Mouse (Mus musculus): ENCODE data around the gene Prune2. TPM values are rescaled to one million over a fixed set of nuclear protein-coding genes. Genes with fewer than 3 reads are reported as not detected.

Prune2 gene
- polyA plus RNA-seq, 1 experiment = 14.3 TPM

DNA sequence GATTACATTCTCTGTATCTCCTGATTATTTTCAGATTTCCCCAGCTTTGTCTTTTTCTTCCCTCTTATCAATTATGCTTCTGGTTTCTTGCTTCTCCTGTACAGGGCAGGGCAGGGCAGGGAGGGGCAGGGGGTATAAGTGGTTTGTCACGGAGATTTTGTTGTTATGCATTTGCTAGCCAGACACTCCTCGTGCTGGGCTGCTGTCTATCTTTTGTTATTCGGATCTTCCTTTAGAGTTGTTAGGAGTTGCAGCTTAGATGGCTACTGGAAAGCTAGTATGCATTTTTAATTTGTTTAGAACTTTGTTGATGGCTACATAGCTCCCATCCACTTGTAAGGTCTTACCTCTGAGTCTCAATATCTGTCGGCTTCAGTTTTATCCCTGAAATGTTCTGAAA is 91.0 kb downstream of the Prune2 start:
- Histone ChIP-seq H3K4me3 (ENCODE audit: insufficient read depth, low read depth, low read length) (no peak overlapping the region), H3K27ac (replicated peaks; ENCODE audit: low read depth, low read length) (no peak overlapping the region), H3K4me1 (ENCODE audit: control insufficient read depth, insufficient read depth, insufficient read length, low read length) (no peaks in the 10 kb centered on the region)

DNA sequence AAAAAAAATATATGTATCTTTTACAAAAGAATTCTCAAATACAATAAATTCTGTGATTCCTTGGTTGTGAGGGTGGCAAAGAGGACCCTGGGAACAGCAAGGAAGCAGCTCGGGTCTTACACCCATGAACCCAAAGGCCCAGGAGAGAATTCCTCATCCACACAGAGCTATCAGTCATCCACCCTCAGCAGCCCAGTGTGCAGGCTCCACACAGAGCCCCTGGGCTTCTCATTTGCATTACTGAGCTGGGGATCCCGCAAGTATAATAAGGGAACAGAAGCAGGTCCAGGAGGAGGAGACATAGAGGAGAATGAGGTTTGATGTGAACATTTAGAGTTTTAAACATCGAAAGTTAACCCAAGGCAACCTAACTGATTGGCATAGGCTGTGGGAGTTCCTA is 100.0 kb downstream of the Prune2 start:
- Histone ChIP-seq H3K27ac (replicated peaks; ENCODE audit: low read depth, low read length) (no peak overlapping the region), H3K4me3 (ENCODE audit: insufficient read depth, low read depth, low read length) (no peak overlapping the region), H3K4me1 (ENCODE audit: control insufficient read depth, insufficient read depth, insufficient read length, low read length) (no peaks in the 10 kb centered on the region)

DNA sequence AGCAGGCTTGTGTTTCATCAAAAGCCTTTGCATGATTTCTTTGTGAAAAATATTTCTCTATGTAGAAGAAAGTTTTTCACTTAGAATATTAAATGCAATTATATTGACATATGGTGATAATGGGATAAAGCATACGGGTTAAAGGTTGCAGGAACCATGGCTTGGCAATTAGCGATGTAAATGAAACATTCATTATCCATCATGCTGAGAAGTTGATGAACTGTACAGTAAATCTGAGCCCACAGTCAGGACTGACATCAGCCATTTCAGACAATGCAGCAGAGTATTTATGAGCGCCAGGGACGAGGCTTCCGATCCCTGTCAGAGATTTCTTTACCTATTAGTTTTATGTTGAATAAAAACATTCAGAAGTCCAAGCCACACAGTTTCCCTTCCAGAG is 104.2 kb downstream of the Prune2 start:
- no peak overlapping the region for H3K4me3 ChIP-seq (ENCODE audit: insufficient read depth, low read depth, low read length)

DNA sequence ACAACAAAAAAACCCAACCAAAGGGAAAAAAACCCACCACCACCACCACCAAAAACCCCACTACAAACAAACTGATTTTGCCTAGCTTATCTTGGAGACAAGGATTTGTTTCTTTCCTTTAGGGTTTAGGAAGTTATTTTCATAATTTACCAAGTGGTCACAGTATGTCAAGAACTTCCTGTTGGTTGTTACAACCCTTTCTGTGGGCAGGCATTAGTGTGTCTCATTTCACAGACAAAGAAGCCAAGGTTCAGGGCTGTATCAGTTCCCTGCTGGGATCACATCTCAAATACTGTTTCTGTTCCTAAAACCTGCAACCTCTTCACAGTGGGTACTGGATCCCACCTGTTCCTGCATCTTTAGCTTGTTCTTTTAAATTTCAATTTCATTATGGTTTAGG is 108.5 kb downstream of the Prune2 start:
- no peaks in the 10 kb centered on the region for H3K4me1 ChIP-seq (ENCODE audit: control insufficient read depth, insufficient read depth, insufficient read length, low read length)
- no peak overlapping the region for H3K27ac ChIP-seq (replicated peaks; ENCODE audit: low read depth, low read length)
- H3K4me3 ChIP-seq (ENCODE audit: insufficient read depth, low read depth, low read length) = no peak overlapping the region

More for the DNA sequence above, 104.2 kb downstream of the Prune2 start:
- Histone ChIP-seq H3K27ac (replicated peaks; ENCODE audit: low read depth, low read length) (no peak overlapping the region), H3K4me1 (ENCODE audit: control insufficient read depth, insufficient read depth, insufficient read length, low read length) (no peaks in the 10 kb centered on the region)

DNA sequence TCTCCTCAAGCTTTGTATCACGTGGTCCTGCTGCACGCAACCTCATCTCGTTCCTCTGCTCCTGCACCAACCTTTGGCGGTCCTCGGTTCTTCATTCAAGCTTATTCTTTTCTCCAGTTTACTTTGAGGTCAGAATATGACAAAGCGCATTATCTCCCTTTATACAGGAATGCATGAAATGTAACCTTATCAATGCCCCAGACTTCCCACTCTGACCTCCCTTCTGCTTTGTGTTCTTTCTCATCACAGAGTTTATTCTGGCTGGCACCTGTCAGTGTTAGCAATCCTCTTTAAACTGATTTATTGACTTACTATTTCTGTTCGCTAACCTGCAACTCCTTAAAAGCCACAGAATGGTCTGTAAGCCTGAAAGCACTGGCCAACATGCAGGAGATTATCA is 113.1 kb downstream of the Prune2 start:
- Histone ChIP-seq H3K4me1 (ENCODE audit: control insufficient read depth, insufficient read depth, insufficient read length, low read length) (no peaks in the 10 kb centered on the region), H3K4me3 (ENCODE audit: insufficient read depth, low read depth, low read length) (no peak overlapping the region), H3K27ac (replicated peaks; ENCODE audit: low read depth, low read length) (no peak overlapping the region)

DNA sequence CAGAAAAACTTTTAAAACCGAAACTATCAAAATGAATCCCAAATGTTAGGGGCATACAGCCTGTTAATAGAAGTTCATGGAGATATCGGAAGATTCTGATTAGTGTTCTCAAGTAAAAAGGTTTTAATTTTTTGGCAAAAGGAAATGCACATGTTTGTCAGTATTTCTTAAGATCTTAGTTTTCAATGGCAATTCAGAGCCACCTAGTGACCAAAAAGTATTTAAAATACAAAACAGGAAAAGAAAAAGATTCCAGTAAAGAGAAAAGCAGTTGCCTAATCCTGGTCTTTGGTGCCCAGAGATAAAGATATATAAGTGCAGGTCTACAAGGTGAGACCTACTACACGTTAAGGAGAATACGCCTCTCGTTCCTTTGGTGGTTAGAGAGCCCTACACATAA is 115.3 kb downstream of the Prune2 start:
- H3K4me1 ChIP-seq (ENCODE audit: control insufficient read depth, insufficient read depth, insufficient read length, low read length) = no peaks in the 10 kb centered on the region
- H3K4me3 ChIP-seq (ENCODE audit: insufficient read depth, low read depth, low read length) = no peak overlapping the region

DNA sequence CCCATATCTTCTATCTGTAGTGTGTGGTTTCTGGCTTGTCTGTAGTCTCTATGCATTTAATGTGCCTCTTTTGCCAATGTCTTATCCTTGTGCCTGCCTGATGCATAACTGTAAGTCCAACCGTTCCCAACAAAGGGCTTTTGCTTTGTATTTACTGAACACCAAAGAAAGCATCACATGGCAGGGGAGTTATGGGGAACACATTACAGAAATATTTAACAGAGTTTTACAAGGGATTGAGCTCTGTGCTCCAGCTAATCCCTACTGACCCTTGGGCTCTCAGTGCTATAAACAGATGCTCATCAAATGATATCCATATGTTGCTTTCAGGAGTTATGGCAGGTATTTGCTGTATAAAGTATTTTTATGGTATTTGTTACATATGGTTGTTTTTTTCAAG is 116.3 kb downstream of the Prune2 start:
- no peaks in the 10 kb centered on the region for H3K4me1 ChIP-seq (ENCODE audit: control insufficient read depth, insufficient read depth, insufficient read length, low read length)
- H3K4me3 ChIP-seq (ENCODE audit: insufficient read depth, low read depth, low read length) = no peak overlapping the region
- no peak overlapping the region for H3K27ac ChIP-seq (replicated peaks; ENCODE audit: low read depth, low read length)

More for the DNA sequence above, 115.3 kb downstream of the Prune2 start:
- no peak overlapping the region for H3K27ac ChIP-seq (replicated peaks; ENCODE audit: low read depth, low read length)

DNA sequence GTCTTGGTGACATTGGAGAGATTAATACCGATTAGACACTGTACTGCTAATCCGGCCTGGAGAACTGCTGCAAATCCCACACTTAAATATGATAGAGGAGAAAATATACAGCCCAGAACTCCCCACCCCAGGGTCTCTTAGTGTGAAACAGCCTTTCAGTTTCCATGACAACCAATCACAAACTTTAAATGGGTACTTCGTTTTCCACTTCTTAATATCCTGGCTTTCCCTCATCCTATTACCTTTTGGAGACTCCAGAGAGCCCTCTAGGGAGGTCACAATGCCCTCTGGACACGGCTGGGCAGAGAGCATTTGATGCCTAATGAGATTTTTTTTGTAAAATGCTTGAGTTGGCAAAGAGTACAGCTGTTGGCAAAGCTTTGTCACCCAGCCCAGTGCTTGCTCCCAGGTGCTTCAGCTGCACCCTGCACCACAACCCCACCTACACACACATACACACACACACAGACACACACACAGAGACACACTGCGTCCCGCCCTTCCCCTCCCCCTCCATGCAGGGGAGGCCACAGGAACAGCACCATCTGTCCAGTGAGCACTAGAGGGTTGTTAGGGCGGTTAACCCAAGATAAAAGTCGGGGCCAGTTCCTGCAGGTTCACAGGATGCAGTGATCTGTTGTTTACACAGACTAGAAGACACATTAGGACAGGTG is 122.9 kb downstream of the Prune2 start:
- no peak overlapping the region for H3K27ac ChIP-seq (replicated peaks; ENCODE audit: low read depth, low read length)
- no peak overlapping the region for H3K4me3 ChIP-seq (ENCODE audit: insufficient read depth, low read depth, low read length)
- H3K4me1 ChIP-seq (ENCODE audit: control insufficient read depth, insufficient read depth, insufficient read length, low read length) = no peaks in the 10 kb centered on the region

DNA sequence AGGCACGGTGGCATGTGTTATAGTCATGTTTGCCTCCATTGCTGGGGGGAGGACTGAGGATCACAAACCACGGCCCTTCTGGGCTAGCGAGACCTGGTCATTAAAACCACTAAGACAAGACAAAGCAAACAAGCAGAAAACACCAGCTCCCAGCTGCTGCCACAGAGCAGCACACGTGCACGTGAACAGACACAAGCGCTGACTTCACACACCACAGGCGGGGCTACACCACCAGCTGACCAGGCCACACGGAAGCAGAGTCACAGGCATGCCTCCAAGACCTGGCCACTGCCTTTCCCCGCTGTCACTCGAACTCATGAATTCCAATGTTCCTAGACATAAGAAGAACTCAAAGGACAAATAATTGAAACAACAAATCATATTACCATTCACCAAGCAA is 125.5 kb downstream of the Prune2 start:
- Histone ChIP-seq H3K4me3 (ENCODE audit: insufficient read depth, low read depth, low read length) (no peak overlapping the region), H3K27ac (replicated peaks; ENCODE audit: low read depth, low read length) (no peak overlapping the region), H3K4me1 (ENCODE audit: control insufficient read depth, insufficient read depth, insufficient read length, low read length) (no peaks in the 10 kb centered on the region)

DNA sequence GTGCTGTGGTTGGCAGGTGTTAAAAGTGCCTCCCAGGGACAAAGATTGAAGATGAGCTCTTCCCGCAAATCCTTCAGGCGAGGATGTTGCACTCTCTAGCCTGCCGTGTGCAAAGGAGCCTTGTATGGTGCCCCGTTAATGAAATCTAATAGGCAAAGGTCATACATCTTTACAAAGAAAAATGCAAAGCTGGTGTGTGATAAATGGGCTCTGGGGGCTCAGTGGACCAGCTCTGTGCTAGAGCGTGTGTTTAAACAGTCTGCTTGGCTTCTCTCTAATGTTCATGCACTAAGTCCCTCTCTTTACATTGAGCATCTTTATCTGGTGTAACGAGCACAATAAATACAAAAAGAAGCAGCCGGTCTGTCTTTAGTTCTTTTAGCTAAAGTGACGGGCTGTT is 138.1 kb downstream of the Prune2 start:
- H3K4me3 ChIP-seq (ENCODE audit: insufficient read depth, low read depth, low read length) = no peak overlapping the region
- H3K4me1 ChIP-seq (ENCODE audit: control insufficient read depth, insufficient read depth, insufficient read length, low read length) = no peaks in the 10 kb centered on the region
- no peak overlapping the region for H3K27ac ChIP-seq (replicated peaks; ENCODE audit: low read depth, low read length)

DNA sequence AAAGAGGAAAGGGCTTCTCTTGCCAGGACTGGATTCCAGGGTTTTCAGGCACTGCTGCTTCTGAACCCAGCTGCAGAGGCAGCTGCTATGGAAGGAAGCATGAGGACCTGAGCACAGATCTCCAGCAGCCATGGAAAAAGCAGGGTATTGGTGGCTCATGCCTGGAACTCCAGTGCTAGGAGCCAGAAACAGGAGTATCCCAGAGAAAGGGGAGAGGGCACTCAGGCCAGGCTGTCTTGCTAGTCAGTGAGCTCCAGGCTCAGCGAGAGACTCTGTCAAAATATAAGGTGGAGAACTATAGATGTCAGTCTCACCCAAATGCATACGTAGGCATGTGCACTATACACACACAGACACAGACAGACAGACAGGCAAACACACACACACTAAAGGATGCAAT is 140.4 kb downstream of the Prune2 start:
- no peaks in the 10 kb centered on the region for H3K4me1 ChIP-seq (ENCODE audit: control insufficient read depth, insufficient read depth, insufficient read length, low read length)
- no peak overlapping the region for H3K27ac ChIP-seq (replicated peaks; ENCODE audit: low read depth, low read length)
- H3K4me3 ChIP-seq (ENCODE audit: insufficient read depth, low read depth, low read length) = no peak overlapping the region

DNA sequence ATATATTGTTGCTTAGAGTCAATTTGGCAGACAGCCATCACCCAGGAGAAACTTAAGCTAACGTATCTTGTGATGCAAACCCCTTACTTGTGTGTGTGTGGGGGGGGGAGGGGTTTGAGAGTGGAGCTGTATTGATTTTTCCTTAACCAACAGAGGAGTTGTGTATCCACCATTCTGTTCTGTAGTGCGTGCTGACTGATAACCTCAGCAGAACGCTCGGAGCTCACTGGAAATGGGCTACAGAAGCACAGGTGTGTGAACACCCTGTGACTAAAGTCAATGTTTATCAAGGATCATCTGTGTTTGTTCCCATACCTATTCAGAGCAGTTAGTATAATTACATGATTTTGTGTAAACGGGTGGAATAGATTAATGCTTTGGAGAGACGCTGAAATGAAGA is 141.3 kb downstream of the Prune2 start:
- Histone ChIP-seq H3K4me1 (ENCODE audit: control insufficient read depth, insufficient read depth, insufficient read length, low read length) (no peaks in the 10 kb centered on the region), H3K27ac (replicated peaks; ENCODE audit: low read depth, low read length) (no peak overlapping the region), H3K4me3 (ENCODE audit: insufficient read depth, low read depth, low read length) (no peak overlapping the region)

DNA sequence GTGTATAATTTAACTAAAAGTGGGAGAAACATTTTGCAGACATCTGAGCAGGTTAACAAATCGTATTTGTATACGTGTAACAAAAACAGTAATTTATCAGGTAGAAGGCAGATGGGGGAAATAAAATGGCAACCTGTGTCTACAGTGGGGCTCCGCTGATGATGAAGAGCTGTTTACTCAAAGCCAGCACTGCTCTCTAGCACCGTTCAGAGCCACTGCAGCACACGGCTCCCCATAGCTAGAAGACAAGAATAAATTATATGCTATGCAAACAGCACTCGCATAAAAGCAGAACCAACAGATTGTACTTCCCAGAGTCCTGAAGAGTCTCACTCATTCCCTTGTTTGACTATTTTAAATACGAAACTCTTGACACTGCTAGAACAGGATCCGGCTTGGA is 152.9 kb downstream of the Prune2 start:
- no peaks in the 10 kb centered on the region for H3K4me1 ChIP-seq (ENCODE audit: control insufficient read depth, insufficient read depth, insufficient read length, low read length)
- H3K4me3 ChIP-seq (ENCODE audit: insufficient read depth, low read depth, low read length) = no peak overlapping the region
- no peak overlapping the region for H3K27ac ChIP-seq (replicated peaks; ENCODE audit: low read depth, low read length)

DNA sequence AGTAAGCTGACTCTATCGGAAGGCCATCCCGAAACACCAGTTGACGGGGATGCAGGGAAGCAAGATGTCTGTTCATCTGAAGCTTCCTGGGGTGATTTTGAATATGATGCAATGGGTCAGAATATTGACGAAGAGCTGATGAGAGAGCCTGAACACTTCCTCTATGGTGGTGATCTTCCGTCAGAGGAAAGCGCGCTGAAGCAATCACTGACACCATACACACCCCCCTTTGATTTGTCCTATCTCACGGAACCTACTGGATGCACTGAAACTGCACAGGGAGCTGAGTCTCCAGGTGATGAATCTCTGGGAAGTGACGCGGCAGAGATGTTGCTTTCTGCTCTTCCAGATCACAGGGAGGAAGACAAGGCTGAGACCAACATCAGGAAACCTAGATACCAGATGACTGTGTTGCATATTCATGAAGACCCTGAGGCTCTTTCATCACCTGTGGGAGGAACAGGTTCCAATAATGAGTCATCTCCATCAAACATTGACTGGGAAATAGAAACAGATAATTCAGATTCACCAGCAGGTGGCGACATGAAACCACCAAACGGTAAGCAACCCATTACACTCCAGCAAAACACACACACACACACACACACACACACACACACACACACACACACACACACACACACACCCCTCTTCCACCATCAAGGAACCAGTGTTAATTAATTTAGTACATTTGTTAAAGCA is 168.3 kb downstream of the Prune2 start:
- Histone ChIP-seq H3K4me3 (ENCODE audit: insufficient read depth, low read depth, low read length) (no peak overlapping the region), H3K4me1 (ENCODE audit: control insufficient read depth, insufficient read depth, insufficient read length, low read length) (no peaks in the 10 kb centered on the region)

DNA sequence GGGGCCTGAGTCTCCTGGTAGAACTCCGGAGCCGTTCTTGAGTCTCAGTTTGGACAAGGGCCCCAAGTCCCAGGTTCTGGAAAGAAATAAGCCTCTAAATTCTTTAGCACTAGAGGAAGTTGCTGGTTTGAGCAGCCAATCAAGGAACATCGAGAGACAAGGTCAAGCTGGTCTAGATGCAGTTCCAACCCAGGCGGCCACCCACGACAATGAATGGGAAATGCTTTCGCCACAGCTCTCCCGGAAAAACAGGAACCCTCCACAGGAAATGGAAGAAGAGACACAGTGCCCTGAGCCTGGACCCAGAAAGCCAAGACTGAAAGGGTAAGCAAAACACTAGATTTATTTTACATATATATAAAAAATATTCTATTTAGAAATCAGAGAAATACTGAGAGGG is 169.5 kb downstream of the Prune2 start:
- Histone ChIP-seq H3K27ac (replicated peaks; ENCODE audit: low read depth, low read length) (no peak overlapping the region), H3K4me3 (ENCODE audit: insufficient read depth, low read depth, low read length) (no peak overlapping the region), H3K4me1 (ENCODE audit: control insufficient read depth, insufficient read depth, insufficient read length, low read length) (no peaks in the 10 kb centered on the region)

More for the DNA sequence above, 168.3 kb downstream of the Prune2 start:
- H3K27ac ChIP-seq (replicated peaks; ENCODE audit: low read depth, low read length) = no peak overlapping the region

DNA sequence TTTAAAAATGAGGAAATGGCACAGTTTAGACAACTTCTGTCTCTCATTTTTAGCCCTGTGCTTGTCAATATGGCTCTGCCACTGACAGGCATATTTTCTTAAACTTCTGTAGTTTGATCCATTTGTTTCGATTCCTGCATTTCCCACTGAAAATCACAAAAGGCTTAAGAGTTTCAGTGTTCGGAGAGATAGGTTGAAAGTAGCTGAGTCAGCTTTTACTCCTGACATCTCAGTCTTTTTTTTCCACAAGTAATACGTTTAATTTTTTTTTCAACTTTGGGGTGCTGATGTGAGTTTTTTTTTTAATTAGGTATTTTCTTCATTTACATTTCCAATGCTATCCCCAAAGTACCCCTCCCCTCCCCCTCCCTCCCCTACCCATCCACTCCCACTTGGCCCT is 174.6 kb downstream of the Prune2 start:
- Histone ChIP-seq H3K4me3 (ENCODE audit: insufficient read depth, low read depth, low read length) (no peak overlapping the region), H3K27ac (replicated peaks; ENCODE audit: low read depth, low read length) (no peak overlapping the region), H3K4me1 (ENCODE audit: control insufficient read depth, insufficient read depth, insufficient read length, low read length) (no peaks in the 10 kb centered on the region)

Measured in brown adipose tissue, adult 24 weeks (tissue).